Mouse (Mus musculus) midbrain, postnatal 0 days (tissue): ENCODE data around the gene Tgfbi. TPM values are rescaled to one million over a fixed set of nuclear protein-coding genes. Genes with fewer than 3 reads are reported as not detected.

Experiments
- ATAC-seq: fragments of 200-750 bp; cut with Nextera tagmentation; 2 replicates; pipeline ENCODE4 v1.8.0; 2017; ENCODE audit warnings: moderate number of reproducible peaks, mild to moderate bottlenecking, moderate TSS enrichment, moderate library complexity; ENCODE audit not compliant: low FRiP score
- DNase-seq: peaks from one replicate; pipeline ENCODE4 v3.0.0-alpha.2; 2015; ENCODE audit warnings: low spot score
- H3K27ac ChIP-seq: fragments of 300-500 bp; sonication (generic); 2 replicates; pipeline ENCODE4 v1.5.1; 2014; ENCODE audit warnings: low read depth, mild to moderate bottlenecking, low read length, mixed read lengths
- H3K27me3 ChIP-seq: fragments of 300-500 bp; sonication (generic); 2 replicates; pipeline ENCODE4 v1.6.1; 2014; ENCODE audit warnings: low read length, control low read depth, mixed read lengths; ENCODE audit not compliant: insufficient read depth
- H3K36me3 ChIP-seq: fragments of 300-500 bp; sonication (generic); 2 replicates; pipeline ENCODE4 v1.6.1; 2014; ENCODE audit warnings: low read length, control low read depth, mixed read lengths; ENCODE audit not compliant: insufficient read depth
- H3K4me1 ChIP-seq: fragments of 300-500 bp; sonication (generic); 2 replicates; pipeline ENCODE4 v1.6.1; 2014; ENCODE audit warnings: mild to moderate bottlenecking, control low read depth, antibody characterized with exemption, low read length, mixed read lengths; ENCODE audit not compliant: insufficient read depth
- H3K4me2 ChIP-seq: fragments of 300-500 bp; sonication (generic); 2 replicates; pipeline ENCODE4 v1.6.1; 2014; ENCODE audit warnings: low read depth, mild to moderate bottlenecking, low read length, mixed read lengths; ENCODE audit not compliant: poor library complexity, severe bottlenecking
- H3K4me3 ChIP-seq: fragments of 300-500 bp; sonication (generic); 2 replicates; pipeline ENCODE4 v1.5.1; 2014; ENCODE audit warnings: low read depth, mild to moderate bottlenecking, low read length, moderate library complexity
- H3K9ac ChIP-seq: fragments of 300-500 bp; sonication (generic); replicated peaks from 2 replicates; pipeline ENCODE4 v1.6.1; 2014; ENCODE audit warnings: mild to moderate bottlenecking, low read length, moderate library complexity, mixed read lengths; ENCODE audit not compliant: poor library complexity, severe bottlenecking
- H3K9me3 ChIP-seq: fragments of 300-500 bp; sonication (generic); 2 replicates; pipeline ENCODE4 v1.6.1; 2016; ENCODE audit warnings: low read length, control low read depth
- CTCF ChIP-seq: IDR thresholded peaks from 2 replicates; pipeline ENCODE4 v1.5.1; 2016; ENCODE audit warnings: antibody characterized with exemption, mild to moderate bottlenecking
- WGBS: fragments of 180-500 bp; shearing (Covaris S2); extraction: QIAGEN DNeasy Blood & Tissue Kit; methylation state at CpG from one replicate; pipeline ENCODE4 v1.1.7; 2014; 5-methylcytosine and 5-hydroxymethylcytosine counted together
- polyA plus RNA-seq: library from polyadenylated mRNA; unstranded; fragments of >200 nt; fragmentation: Nextera tagmentation; extraction: Ambion mirVana; gene quantifications from 2 replicates; pipeline ENCODE4 v1.2.1, GENCODE M21; 2015
- total RNA-seq: library from RNA; depleted of rRNA; stranded (reverse); fragments of >200 nt; gene quantifications from 2 replicates; pipeline ENCODE4 v1.2.3, GENCODE M21; 2014

Gene Tgfbi
- total and polyA plus RNA-seq, 2 experiments from 2014 or later = 3.4 to 7.5 TPM

DNA sequence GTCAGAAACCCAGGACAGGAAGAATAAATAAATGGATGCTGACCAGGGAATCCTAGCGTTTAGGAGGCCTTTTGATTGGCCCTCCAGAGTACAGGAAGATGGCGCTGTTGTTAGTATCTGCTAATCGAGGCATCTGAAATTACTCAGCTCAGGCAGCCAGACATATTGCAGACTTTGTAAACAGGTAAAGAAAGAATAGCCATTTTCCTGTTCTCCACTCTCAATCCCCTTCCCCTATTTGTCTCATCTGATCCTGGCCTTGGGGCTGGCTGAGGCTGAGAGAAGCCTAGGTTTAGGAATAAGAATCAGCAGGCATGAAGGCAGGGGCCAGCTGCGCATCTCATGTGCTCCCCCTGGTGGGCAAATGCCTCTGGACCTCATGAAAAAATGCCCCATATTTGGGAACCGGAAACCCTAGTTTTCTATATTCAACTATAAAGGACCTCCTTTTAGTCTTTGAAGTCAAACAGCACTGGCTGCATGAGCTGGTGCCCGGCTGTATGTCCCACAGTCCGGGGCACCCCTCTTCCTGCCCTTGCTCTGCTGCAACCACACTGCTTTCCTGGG lies 48.7 kb downstream of the Tgfbi start:
- H3K27ac ChIP-seq = no peak overlapping the region
- DNase-seq = peak; percentile 68
- H3K9me3 ChIP-seq = no peaks in the 10 kb centered on the region
- H3K9ac ChIP-seq = no peak overlapping the region
- WGBS = 29% methylated on average over 7 of the region's 7 CpGs
- H3K27me3 ChIP-seq = no peaks in the 10 kb centered on the region
- H3K36me3 ChIP-seq = no peaks in the 10 kb centered on the region
- no peak overlapping the region for H3K4me3 ChIP-seq
- H3K4me1 ChIP-seq = no peaks in the 10 kb centered on the region
- TF ChIP-seq CTCF = peak; percentile 81
- H3K4me2 ChIP-seq = no peak overlapping the region
- no peak for ATAC-seq

DNA sequence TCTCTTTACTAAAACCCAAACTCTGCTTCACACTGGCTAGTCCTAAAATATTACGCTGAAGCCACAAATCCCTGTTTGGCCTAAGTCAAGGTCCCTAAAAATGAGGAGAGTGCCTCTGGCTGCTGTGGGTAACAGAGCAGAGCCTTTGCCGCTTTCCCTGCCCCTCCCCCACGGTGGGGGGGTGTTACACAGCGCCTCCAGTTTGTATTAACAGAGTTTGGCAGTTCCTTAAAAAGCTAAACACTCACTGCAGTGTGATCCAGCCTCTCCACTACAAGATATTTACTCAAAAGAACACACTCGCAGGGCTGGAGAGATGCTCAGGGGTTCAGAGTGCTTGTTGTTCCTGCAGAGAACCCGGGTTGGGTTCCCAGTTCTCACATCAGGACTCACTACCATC lies 49.6 kb downstream of the Tgfbi start:
- no peaks in the 10 kb centered on the region for H3K4me1 ChIP-seq
- DNase-seq (no peak), ATAC-seq (no peak)
- no peak overlapping the region for H3K9ac ChIP-seq
- H3K4me2 ChIP-seq = no peak overlapping the region
- no peak for TF ChIP-seq CTCF
- H3K27ac ChIP-seq = no peak overlapping the region
- no peaks in the 10 kb centered on the region for H3K27me3 ChIP-seq
- H3K36me3 ChIP-seq = no peaks in the 10 kb centered on the region
- 63% methylated on average over 6 of the region's 6 CpGs for WGBS
- no peaks in the 10 kb centered on the region for H3K9me3 ChIP-seq
- H3K4me3 ChIP-seq = no peak overlapping the region

DNA sequence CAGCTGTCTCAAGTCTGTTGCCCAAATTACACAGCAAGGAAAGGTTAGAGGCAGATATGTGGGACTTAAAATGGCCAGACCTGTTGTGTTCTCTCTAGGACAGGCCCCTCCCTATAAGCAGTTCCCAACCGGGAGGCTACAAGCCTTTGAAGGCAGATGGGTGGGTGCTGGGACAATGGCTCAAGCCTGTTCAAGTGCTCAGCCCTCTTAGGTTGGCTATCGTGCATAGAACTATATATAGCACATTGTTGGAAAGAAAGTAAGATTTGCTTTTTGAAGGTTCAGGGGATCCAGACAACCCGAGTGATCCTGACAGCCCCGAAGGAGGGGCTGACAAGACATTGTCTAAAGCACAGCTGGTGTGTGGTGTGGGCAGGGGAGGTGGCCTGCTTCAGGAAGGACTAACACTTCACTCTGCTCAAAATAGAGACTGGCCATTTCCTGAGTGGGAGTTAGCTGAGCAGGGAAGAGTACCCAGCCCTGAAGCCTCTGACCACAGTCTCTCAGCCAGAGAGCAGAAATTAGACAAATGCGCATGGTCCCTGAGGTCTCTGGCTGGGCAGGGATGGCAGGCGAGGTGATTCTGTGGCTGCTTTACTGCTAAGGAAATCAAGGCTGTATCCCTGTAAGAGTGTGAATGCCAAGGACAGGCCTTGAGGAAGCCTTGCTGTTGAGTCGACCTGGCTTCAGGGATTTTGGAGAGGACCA lies 52.7 kb downstream of the Tgfbi start:
- no peak for TF ChIP-seq CTCF
- no peaks in the 10 kb centered on the region for H3K9me3 ChIP-seq
- no peaks in the 10 kb centered on the region for H3K27me3 ChIP-seq
- H3K9ac ChIP-seq = no peak overlapping the region
- H3K4me3 ChIP-seq = no peak overlapping the region
- no peak overlapping the region for H3K4me2 ChIP-seq
- no peaks in the 10 kb centered on the region for H3K4me1 ChIP-seq
- 58% methylated on average over 7 of the region's 7 CpGs for WGBS
- H3K36me3 ChIP-seq = no peaks in the 10 kb centered on the region
- no peak for DNase-seq
- no peak overlapping the region for H3K27ac ChIP-seq
- ATAC-seq = no peak

DNA sequence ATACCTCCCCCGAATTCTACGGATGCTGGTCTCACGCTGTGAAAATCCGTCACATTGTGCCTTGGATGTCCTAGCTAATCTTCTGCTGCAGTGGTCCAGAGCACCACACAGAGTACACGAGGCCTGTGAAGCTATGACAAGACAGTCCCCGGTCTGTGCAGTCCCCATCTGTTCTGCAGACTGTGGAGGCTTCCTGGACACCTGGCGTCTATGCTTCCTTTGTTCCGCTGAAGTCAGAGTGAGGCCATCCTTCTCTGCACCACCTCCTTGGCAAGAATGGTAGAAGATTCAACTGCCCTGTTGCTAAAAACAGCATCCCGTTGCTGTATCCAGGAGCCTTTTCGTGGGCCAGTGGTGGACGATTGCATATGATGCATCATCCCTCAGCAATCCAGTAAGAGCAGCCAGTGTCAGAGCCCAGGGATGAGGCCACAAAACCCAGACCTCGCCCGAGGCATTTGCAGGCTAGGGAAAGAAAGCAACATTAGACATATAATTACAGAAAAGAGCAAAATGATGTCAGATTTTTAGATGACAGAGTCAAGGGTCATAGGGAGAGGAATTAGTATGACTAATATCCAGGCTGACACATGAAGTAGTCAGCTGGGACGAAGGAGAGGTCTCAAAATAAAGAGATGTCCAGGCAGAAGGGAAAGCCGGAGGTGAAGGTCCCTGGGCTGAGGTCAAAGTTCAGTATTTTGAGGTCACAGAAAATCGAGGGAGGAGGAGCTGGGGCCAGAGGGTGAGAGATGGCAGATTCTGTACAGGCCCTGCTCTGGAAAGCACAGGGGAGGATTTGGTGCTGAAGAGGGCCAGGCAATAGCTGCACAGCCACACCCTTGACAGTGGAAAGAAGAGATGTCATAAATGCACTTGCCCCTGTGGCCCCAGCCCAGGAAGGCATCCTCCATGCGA lies 55.2 kb downstream of the Tgfbi start:
- ATAC-seq = no peak

DNA sequence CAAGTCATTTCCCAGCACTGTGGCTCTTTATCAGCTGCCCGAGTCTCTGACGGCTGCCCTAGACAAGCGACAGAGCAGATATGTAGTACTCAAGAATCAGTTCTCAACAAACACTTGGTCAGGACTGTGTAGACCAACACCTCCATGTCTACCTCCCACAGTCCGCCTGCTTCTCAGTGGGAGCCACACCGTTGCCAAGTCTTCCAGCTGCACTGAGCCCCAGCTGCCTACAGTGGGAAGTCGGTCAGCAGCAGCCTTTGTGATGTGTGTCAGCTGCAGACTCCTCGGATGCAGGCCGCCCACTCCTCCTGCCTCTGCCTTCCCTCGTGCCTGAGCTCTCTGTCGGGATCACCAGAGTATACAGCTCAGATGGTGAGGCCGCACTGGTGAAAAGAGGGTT lies 61.9 kb downstream of the Tgfbi start:
- no peak for DNase-seq
- no peak for ATAC-seq
- 0 out of 2 replicates have a peak, but pooled peaks cover 4% of the 10 kb centered on the region for H3K4me1 ChIP-seq
- no peaks in the 10 kb centered on the region for H3K27me3 ChIP-seq
- no peak overlapping the region for H3K4me2 ChIP-seq
- H3K36me3 ChIP-seq = no peaks in the 10 kb centered on the region
- no peak overlapping the region for H3K9ac ChIP-seq
- 62% methylated on average over 11 of the region's 11 CpGs for WGBS
- H3K9me3 ChIP-seq = no peaks in the 10 kb centered on the region
- TF ChIP-seq CTCF = no peak
- no peak overlapping the region for H3K4me3 ChIP-seq
- H3K27ac ChIP-seq = no peak overlapping the region

More for the DNA sequence above, 55.2 kb downstream of the Tgfbi start:
- TF ChIP-seq CTCF = no peak
- Histone ChIP-seq H3K9me3 (no peaks in the 10 kb centered on the region), H3K4me1 (no peaks in the 10 kb centered on the region), H3K27ac (no peak overlapping the region), H3K36me3 (no peaks in the 10 kb centered on the region), H3K9ac (no peak overlapping the region), H3K27me3 (no peaks in the 10 kb centered on the region), H3K4me3 (no peak overlapping the region), H3K4me2 (no peak overlapping the region)
- 78% methylated on average over 17 of the region's 17 CpGs for WGBS
- no peak for DNase-seq
